Mouse (Mus musculus) kidney, adult 2 months (tissue): ENCODE data around the gene Slc7a11. TPM values are rescaled to one million over a fixed set of nuclear protein-coding genes. Genes with fewer than 3 reads are reported as not detected.

ENCODE experiments used
- DNase-seq: peaks from one replicate; pipeline ENCODE4 v3.0.0; 2021
- H3K27ac ChIP-seq: fragments of 200-500 bp; 2 replicates; pipeline ENCODE4 v1.5.1; 2012; ENCODE audit warnings: low read depth, low read length, control low read depth, inconsistent platforms; ENCODE audit not compliant: insufficient read depth
- H3K27me3 ChIP-seq: fragments of 200-500 bp; replicated peaks from 2 replicates; pipeline ENCODE4 v1.6.1; 2012; ENCODE audit warnings: mild to moderate bottlenecking, moderate library complexity, low read length, inconsistent platforms; ENCODE audit not compliant: control insufficient read depth, insufficient read depth
- H3K36me3 ChIP-seq: fragments of 200-500 bp; 2 replicates; pipeline ENCODE4 v1.6.1; 2012; ENCODE audit warnings: mild to moderate bottlenecking, moderate library complexity, low read length, inconsistent platforms; ENCODE audit not compliant: control insufficient read depth, insufficient read depth
- H3K4me1 ChIP-seq: fragments of 200-500 bp; 2 replicates; pipeline ENCODE4 v1.6.1; 2011; ENCODE audit warnings: low read length; ENCODE audit not compliant: control insufficient read depth, insufficient read depth
- H3K4me3 ChIP-seq: fragments of 200-500 bp; 2 replicates; pipeline ENCODE4 v1.5.1; 2011; ENCODE audit warnings: mild to moderate bottlenecking, low read depth, low read length, control low read depth; ENCODE audit not compliant: insufficient read depth
- CTCF ChIP-seq: fragments of 200-500 bp; conservative IDR thresholded peaks from 2 replicates; pipeline ENCODE4 v1.5.1; 2011; ENCODE audit warnings: low read depth, mild to moderate bottlenecking, control low read depth, low read length, moderate library complexity, mixed read lengths; ENCODE audit not compliant: insufficient read depth, insufficient read length
- POLR2A ChIP-seq: fragments of 200-500 bp; IDR thresholded peaks from one replicate; pipeline ENCODE4 v1.6.1; 2011; ENCODE audit warnings: low read depth, low read length, control low read depth
- WGBS: fragments of 180-500 bp; shearing (Covaris S2); methylation state at CpG from one replicate; pipeline ENCODE4 v1.1.7; 2018; 5-methylcytosine and 5-hydroxymethylcytosine counted together
- polyA plus RNA-seq: library from polyadenylated mRNA; depleted of rRNA; stranded (reverse); fragments of >200 nt; gene quantifications from 2 replicates; pipeline ENCODE4 v1.2.3, GENCODE M21; 2012

The Slc7a11 gene
- polyA plus RNA-seq, 1 experiment = 0.23 TPM

- WGBS = 90% methylated on average over 2 of the region's 2 CpGs
- H3K4me3 ChIP-seq = no peak overlapping the region
- TF ChIP-seq CTCF (no peak), POLR2A (no peak)
- H3K27me3 ChIP-seq = no peaks in the 10 kb centered on the region
- no peak for DNase-seq
- H3K36me3 ChIP-seq = no peaks in the 10 kb centered on the region
- no peaks in the 10 kb centered on the region for H3K4me1 ChIP-seq
- no peak overlapping the region for H3K27ac ChIP-seq
Measured at GRCm38 (mm10) chr3:50160756-50161155, 282.7 kb downstream of the Slc7a11 start.

- Histone ChIP-seq H3K27me3 (no peaks in the 10 kb centered on the region), H3K27ac (no peak overlapping the region), H3K36me3 (no peaks in the 10 kb centered on the region), H3K4me3 (no peak overlapping the region), H3K4me1 (no peaks in the 10 kb centered on the region)
- DNase-seq = no peak
- TF ChIP-seq CTCF = no peak
- no peak for TF ChIP-seq POLR2A
Measured at GRCm38 (mm10) chr3:50144144-50144543, 299.3 kb downstream of the Slc7a11 start.

GRCm38 (mm10) chr3:50138319-50138718 is 305.1 kb downstream of the Slc7a11 start:
- H3K36me3 ChIP-seq = no peaks in the 10 kb centered on the region
- DNase-seq = no peak
- 75% methylated on average over 3 of the region's 3 CpGs for WGBS

GRCm38 (mm10) chr3:50132204-50132603 is 311.2 kb downstream of the Slc7a11 start:
- no peaks in the 10 kb centered on the region for H3K36me3 ChIP-seq
- no peak overlapping the region for H3K4me3 ChIP-seq
- no peaks in the 10 kb centered on the region for H3K4me1 ChIP-seq
- no peak overlapping the region for H3K27ac ChIP-seq
- no peaks in the 10 kb centered on the region for H3K27me3 ChIP-seq
- WGBS = 83% methylated on average over 5 of the region's 5 CpGs
- no peak for TF ChIP-seq POLR2A
- no peak for TF ChIP-seq CTCF
- no peak for DNase-seq

More at GRCm38 (mm10) chr3:50138319-50138718, 305.1 kb downstream of the Slc7a11 start:
- no peak overlapping the region for H3K27ac ChIP-seq
- TF ChIP-seq POLR2A (no peak), CTCF (no peak)
- no peaks in the 10 kb centered on the region for H3K4me1 ChIP-seq
- H3K27me3 ChIP-seq = no peaks in the 10 kb centered on the region
- no peak overlapping the region for H3K4me3 ChIP-seq

GRCm38 (mm10) chr3:50130319-50130718 is 313.1 kb downstream of the Slc7a11 start:
- H3K27ac ChIP-seq = no peak overlapping the region
- H3K36me3 ChIP-seq = no peaks in the 10 kb centered on the region
- no peaks in the 10 kb centered on the region for H3K27me3 ChIP-seq
- H3K4me3 ChIP-seq = no peak overlapping the region
- TF ChIP-seq POLR2A (no peak), CTCF (no peak)
- H3K4me1 ChIP-seq = no peaks in the 10 kb centered on the region
- 88% methylated on average over 2 of the region's 2 CpGs for WGBS
- no peak for DNase-seq

- 57% methylated on average over 1 of the region's 1 CpGs for WGBS
- H3K4me3 ChIP-seq = no peak overlapping the region
- H3K27me3 ChIP-seq = no peaks in the 10 kb centered on the region
- H3K36me3 ChIP-seq = no peaks in the 10 kb centered on the region
- TF ChIP-seq POLR2A = no peak
- no peak for TF ChIP-seq CTCF
- peak; percentile 2 for DNase-seq
- no peak overlapping the region for H3K27ac ChIP-seq
- H3K4me1 ChIP-seq = no peaks in the 10 kb centered on the region
Measured at GRCm38 (mm10) chr3:50121001-50121400, 322.4 kb downstream of the Slc7a11 start.

- WGBS = 13% methylated on average over 1 of the region's 1 CpGs
- peak; percentile 26 for DNase-seq
- H3K36me3 ChIP-seq = no peaks in the 10 kb centered on the region
- H3K4me1 ChIP-seq = no peaks in the 10 kb centered on the region
- no peaks in the 10 kb centered on the region for H3K27me3 ChIP-seq
- TF ChIP-seq CTCF (no peak), POLR2A (no peak)
- H3K4me3 ChIP-seq = no peak overlapping the region
- H3K27ac ChIP-seq = no peak overlapping the region
Measured at GRCm38 (mm10) chr3:50116266-50116665, 327.1 kb downstream of the Slc7a11 start.

- WGBS = 87% methylated on average over 6 of the region's 6 CpGs
- no peaks in the 10 kb centered on the region for H3K4me1 ChIP-seq
- no peak for DNase-seq
- H3K4me3 ChIP-seq = no peak overlapping the region
- H3K36me3 ChIP-seq = no peaks in the 10 kb centered on the region
- TF ChIP-seq CTCF (no peak), POLR2A (no peak)
- no peaks in the 10 kb centered on the region for H3K27me3 ChIP-seq
- H3K27ac ChIP-seq = no peak overlapping the region
Measured at GRCm38 (mm10) chr3:50105509-50105908, 337.9 kb downstream of the Slc7a11 start.
